Mouse (Mus musculus) ES-E14 (cell line): ENCODE results near the gene Slc48a1.

Experiments
- CHD2 ChIP-seq: IDR thresholded peaks from 2 replicates; pipeline ENCODE4 v1.6.1; 2014; ENCODE audit warnings: mild to moderate bottlenecking, low read depth, low read length, inconsistent platforms
- HCFC1 ChIP-seq: IDR thresholded peaks from 2 replicates; pipeline ENCODE4 v1.6.1; 2012; ENCODE audit warnings: low read length, inconsistent platforms, borderline replicate concordance; ENCODE audit not compliant: insufficient read depth
- MAFK ChIP-seq: IDR thresholded peaks from 2 replicates; pipeline ENCODE4 v1.6.1; 2014; ENCODE audit warnings: mild to moderate bottlenecking, low read depth, low read length, inconsistent platforms; ENCODE audit not compliant: insufficient read depth
- ZC3H11A ChIP-seq: IDR thresholded peaks from 2 replicates; pipeline ENCODE4 v1.6.1; 2012; ENCODE audit warnings: low read depth, mild to moderate bottlenecking, inconsistent platforms, low read length, borderline replicate concordance
- ZNF384 ChIP-seq: IDR thresholded peaks from 2 replicates; pipeline ENCODE4 v1.6.1; 2012; ENCODE audit warnings: low read depth, low read length, inconsistent platforms

- no peak for TF ChIP-seq CHD2
- TF ChIP-seq MAFK, result no peak
- no peak for TF ChIP-seq ZNF384
- no peak for TF ChIP-seq HCFC1
- TF ChIP-seq ZC3H11A, result no peak
Observed at GRCm38 (mm10) chr15:97749841-97750240, 28.5 kb upstream of the Slc48a1 start.
